Mouse (Mus musculus) embryonic facial prominence, embryonic 14.5 days (tissue): ENCODE results near the gene Zfyve16. TPM values are rescaled to one million over a fixed set of nuclear protein-coding genes. Genes with fewer than 3 reads are reported as not detected.

Source experiments
- ATAC-seq: fragments of 200-750 bp; cut with Nextera tagmentation; 2 replicates; pipeline ENCODE4 v1.8.0; 2017; ENCODE audit warnings: low read depth, moderate number of reproducible peaks, moderate TSS enrichment
- DNase-seq: peaks from one replicate; pipeline ENCODE4 v3.0.0-alpha.2; 2015; ENCODE audit warnings: low spot score
- H3K27ac ChIP-seq: fragments of 300-500 bp; sonication (generic); replicated peaks from 2 replicates; pipeline ENCODE4 v1.5.1; 2014; ENCODE audit warnings: low read depth, mild to moderate bottlenecking, low read length, moderate library complexity
- H3K27me3 ChIP-seq: fragments of 300-500 bp; sonication (generic); replicated peaks from 2 replicates; pipeline ENCODE4 v1.6.1; 2014; ENCODE audit warnings: low read length; ENCODE audit not compliant: control insufficient read depth, insufficient read depth
- H3K36me3 ChIP-seq: fragments of 300-500 bp; sonication (generic); 2 replicates; pipeline ENCODE4 v1.6.1; 2014; ENCODE audit warnings: low read length, mixed read lengths; ENCODE audit not compliant: control insufficient read depth, insufficient read depth
- H3K4me1 ChIP-seq: fragments of 300-500 bp; sonication (generic); 2 replicates; pipeline ENCODE4 v1.6.1; 2014; ENCODE audit warnings: antibody characterized with exemption, low read length; ENCODE audit not compliant: control insufficient read depth, insufficient read depth
- H3K4me2 ChIP-seq: fragments of 300-500 bp; sonication (generic); 2 replicates; pipeline ENCODE4 v1.6.1; 2014; ENCODE audit warnings: low read depth, mild to moderate bottlenecking, low read length, moderate library complexity, mixed read lengths
- H3K4me3 ChIP-seq: fragments of 300-500 bp; sonication (generic); 2 replicates; pipeline ENCODE4 v1.5.1; 2014; ENCODE audit warnings: low read depth, mild to moderate bottlenecking, low read length
- H3K9ac ChIP-seq: fragments of 300-500 bp; sonication (generic); 2 replicates; pipeline ENCODE4 v1.6.1; 2014; ENCODE audit warnings: low read depth, mild to moderate bottlenecking, low read length, moderate library complexity, mixed read lengths
- H3K9me3 ChIP-seq: fragments of 300-500 bp; sonication (generic); 2 replicates; pipeline ENCODE4 v1.6.1; 2016; ENCODE audit warnings: low read length; ENCODE audit not compliant: control insufficient read depth
- WGBS: fragments of 180-500 bp; shearing (Covaris S2); extraction: QIAGEN DNeasy Blood & Tissue Kit; methylation state at CpG from one replicate; pipeline ENCODE4 v1.1.7; 2014; 5-methylcytosine and 5-hydroxymethylcytosine counted together
- polyA plus RNA-seq: library from polyadenylated mRNA; unstranded; fragments of >200 nt; fragmentation: Nextera tagmentation; extraction: Ambion mirVana; gene quantifications from 2 replicates; pipeline ENCODE4 v1.2.1, GENCODE M21; 2014

Zfyve16 gene
- polyA plus RNA-seq, 1 experiment from 2014 or later = 14.1 TPM

DNA sequence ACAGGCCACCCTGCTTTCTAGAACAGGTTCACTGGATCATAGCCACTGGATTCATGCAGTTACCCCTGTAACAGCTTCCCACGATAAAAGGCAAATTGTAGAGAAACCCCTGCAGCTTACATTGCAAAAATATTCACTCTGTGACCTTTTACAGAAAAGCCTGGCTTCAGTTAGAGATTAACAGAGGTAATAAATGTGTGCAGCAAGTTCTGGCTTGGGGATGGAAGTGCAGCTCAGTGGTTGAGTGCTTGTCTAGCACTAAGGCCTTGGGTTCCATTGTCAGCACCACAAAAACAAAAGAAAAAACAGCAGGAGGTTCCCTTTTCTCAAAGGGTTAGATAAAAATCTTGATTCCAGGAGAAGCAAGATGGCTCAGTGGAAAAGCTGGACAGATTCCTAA lies 38.7 kb downstream of the Zfyve16 start:
- WGBS = 94% methylated on average over 1 of the region's 1 CpGs
- no peak overlapping the region for H3K27ac ChIP-seq
- H3K27me3 ChIP-seq = no peaks in the 10 kb centered on the region
- DNase-seq (no peak), ATAC-seq (no peak)
- H3K36me3 ChIP-seq = peaks cover 36% of the 10 kb centered on the region
- no peak overlapping the region for H3K4me3 ChIP-seq
- no peak overlapping the region for H3K9ac ChIP-seq
- no peaks in the 10 kb centered on the region for H3K4me1 ChIP-seq
- no peak overlapping the region for H3K4me2 ChIP-seq
- H3K9me3 ChIP-seq = no peaks in the 10 kb centered on the region

DNA sequence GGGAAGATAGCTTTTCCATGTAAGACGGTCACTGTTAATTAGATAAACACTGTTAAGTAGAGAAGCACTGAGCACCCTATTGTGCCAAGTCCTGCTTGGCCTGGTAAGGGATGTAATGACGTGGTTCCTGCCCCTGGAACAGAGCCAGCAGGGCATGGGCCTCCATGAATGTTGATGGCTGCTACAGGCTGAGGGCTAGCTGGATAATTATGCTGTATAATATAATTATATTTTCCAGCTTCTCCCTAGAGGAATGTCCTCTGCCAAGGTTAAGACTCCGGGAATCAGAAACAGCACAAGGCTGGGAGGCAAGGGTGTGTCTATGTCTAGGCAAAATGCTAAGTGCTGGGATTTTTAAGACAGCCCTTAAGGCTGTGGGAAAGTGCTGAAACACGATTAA lies 39.9 kb downstream of the Zfyve16 start:
- ATAC-seq = no peak; the same call in 1 of the 2 replicates

DNA sequence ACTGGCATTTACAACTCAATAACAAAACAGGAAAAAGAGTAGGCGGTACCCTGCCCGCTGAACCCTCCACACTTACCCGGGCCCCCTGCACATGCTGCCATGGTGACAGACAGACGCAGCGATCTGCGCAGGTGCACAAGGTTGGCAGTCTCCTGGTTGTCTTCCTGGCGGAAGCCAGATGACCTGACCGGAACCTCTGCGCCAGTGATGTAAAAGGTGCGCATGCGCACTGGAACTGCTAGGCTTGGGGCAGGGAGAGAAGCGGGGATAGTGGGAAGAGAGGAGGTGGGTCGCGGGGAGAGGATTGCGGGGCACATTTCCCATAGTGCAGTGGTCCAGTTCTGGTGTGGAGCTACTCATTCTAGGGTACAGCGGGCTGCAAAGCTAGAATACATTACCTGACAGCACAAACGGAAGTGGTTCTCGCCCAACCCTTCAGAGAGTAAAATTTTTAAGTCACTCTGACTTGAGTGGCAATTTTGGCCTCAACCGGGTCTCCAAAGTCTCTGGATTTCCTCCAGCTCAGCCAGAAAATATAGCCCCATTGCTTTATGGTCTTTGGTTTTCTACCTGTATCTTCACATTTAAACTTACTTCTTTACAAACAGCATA lies 46.7 kb downstream of the Zfyve16 start, which contains the start of gene Fam151b:
TSS of gene Fam151b (minus strand) at position 164 of the 612 bp plus-strand sequence.
- Histone ChIP-seq H3K9ac (peak within 1 kb of the TSS; percentile 54), H3K4me3 (peak within 1 kb of the TSS; percentile 43), H3K4me1 (no peaks in the 10 kb centered on the region), H3K4me2 (peak within 1 kb of the TSS; percentile 77), H3K36me3 (peaks cover 16% of the 10 kb centered on the region; the same call in 1 of the 2 replicates), H3K27me3 (no peaks in the 10 kb centered on the region), H3K27ac (peak within 1 kb of the TSS; percentile 71), H3K9me3 (no peaks in the 10 kb centered on the region)
- ATAC-seq = peak; percentile 100
- peak; percentile 98 for DNase-seq
- 5% methylated on average over 19 of the region's 19 CpGs for WGBS

More for the DNA sequence above, 39.9 kb downstream of the Zfyve16 start:
- Histone ChIP-seq H3K4me1 (no peaks in the 10 kb centered on the region), H3K9ac (no peak overlapping the region), H3K4me3 (no peak overlapping the region), H3K4me2 (no peak overlapping the region), H3K27ac (no peak overlapping the region), H3K27me3 (no peaks in the 10 kb centered on the region), H3K9me3 (no peaks in the 10 kb centered on the region), H3K36me3 (peaks cover 43% of the 10 kb centered on the region)
- peak; percentile 28 for DNase-seq
- 59% methylated on average over 4 of the region's 4 CpGs for WGBS

DNA sequence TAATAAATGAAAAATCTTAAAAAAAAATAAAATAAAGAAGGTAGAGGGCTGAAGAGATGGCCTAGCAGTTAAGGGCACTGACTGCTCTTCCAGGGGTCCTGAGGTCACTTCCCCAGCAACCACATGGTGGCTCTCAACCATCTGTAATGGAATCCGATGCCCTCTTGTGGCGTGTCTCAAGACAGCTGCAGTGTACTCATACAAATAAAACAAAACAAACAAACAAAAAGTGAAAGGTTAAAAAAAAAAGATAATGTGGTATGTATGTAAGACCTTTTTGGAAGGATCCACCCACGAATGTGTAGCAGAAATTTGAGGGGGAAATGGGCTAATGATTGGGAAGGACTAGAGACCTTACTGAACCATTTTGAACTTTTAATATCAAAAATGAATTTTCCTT lies 47.3 kb downstream of the Zfyve16 start:
- no peaks in the 10 kb centered on the region for H3K9me3 ChIP-seq
- peak overlapping the region; percentile 77 for H3K4me2 ChIP-seq
- 8% methylated on average over 3 of the region's 3 CpGs for WGBS
- H3K9ac ChIP-seq = peak overlapping the region; percentile 54
- peaks cover 15% of the 10 kb centered on the region; the same call in 1 of the 2 replicates for H3K36me3 ChIP-seq
- DNase-seq = peak; percentile 68
- H3K27ac ChIP-seq = 0 out of 2 replicates have a peak overlapping the region, but pooled peaks have one; percentile 36
- no peaks in the 10 kb centered on the region for H3K27me3 ChIP-seq
- no peaks in the 10 kb centered on the region for H3K4me1 ChIP-seq
- peak; percentile 61 for ATAC-seq
- peak overlapping the region; percentile 43 for H3K4me3 ChIP-seq

DNA sequence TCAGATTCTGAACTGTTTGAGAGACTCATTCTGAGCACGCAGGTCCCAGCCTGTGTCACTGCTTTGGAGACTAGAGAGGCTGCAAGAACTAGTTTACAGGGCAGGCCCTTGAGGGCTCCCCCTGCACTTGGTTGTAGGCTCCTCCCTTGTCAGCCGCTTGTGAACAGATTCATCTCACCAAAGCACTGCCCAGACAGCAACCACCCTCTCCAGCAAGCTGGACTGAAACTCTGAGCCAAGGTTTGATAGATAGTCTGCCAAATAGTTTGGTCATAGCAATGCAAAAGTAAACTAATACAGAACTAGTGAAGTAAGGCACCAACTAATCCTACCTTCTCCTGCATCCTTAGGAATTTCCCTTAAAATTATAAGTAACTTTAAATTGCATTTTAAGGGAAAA lies 60.5 kb downstream of the Zfyve16 start:
- Histone ChIP-seq H3K36me3 (peaks cover 5% of the 10 kb centered on the region; the same call in 1 of the 2 replicates), H3K4me2 (no peak overlapping the region), H3K27me3 (no peaks in the 10 kb centered on the region), H3K4me1 (no peaks in the 10 kb centered on the region), H3K9me3 (no peaks in the 10 kb centered on the region), H3K4me3 (no peak overlapping the region), H3K27ac (no peak overlapping the region), H3K9ac (no peak overlapping the region)
- 63% methylated on average over 2 of the region's 2 CpGs for WGBS
- DNase-seq (no peak), ATAC-seq (no peak)

DNA sequence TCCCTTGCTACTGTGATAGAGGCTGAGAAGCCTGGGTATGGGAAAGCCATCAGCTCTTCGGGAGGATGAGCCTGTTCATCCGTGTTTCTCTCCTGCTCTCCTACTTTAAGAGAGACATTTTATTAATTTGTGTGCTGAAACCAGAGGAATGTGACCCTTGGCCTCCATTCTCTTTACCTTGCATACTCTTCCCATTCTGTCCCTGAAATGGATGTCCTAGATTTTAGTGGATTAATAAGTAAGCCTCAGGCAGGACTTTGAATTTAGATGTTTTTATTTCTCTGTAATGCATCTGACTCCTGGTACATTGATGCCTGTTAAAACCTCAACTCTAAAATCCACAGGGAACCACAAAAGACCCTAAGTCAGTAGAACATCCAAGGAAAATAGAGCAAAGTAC lies 61.3 kb downstream of the Zfyve16 start:
- H3K4me2 ChIP-seq = no peak overlapping the region
- DNase-seq (no peak), ATAC-seq (no peak)
- H3K27ac ChIP-seq = no peak overlapping the region
- no peaks in the 10 kb centered on the region for H3K4me1 ChIP-seq
- H3K9me3 ChIP-seq = no peaks in the 10 kb centered on the region
- H3K9ac ChIP-seq = no peak overlapping the region
- no peak overlapping the region for H3K4me3 ChIP-seq
- WGBS = 65% methylated on average over 2 of the region's 2 CpGs
- peaks cover 5% of the 10 kb centered on the region; the same call in 1 of the 2 replicates for H3K36me3 ChIP-seq
- H3K27me3 ChIP-seq = no peaks in the 10 kb centered on the region

DNA sequence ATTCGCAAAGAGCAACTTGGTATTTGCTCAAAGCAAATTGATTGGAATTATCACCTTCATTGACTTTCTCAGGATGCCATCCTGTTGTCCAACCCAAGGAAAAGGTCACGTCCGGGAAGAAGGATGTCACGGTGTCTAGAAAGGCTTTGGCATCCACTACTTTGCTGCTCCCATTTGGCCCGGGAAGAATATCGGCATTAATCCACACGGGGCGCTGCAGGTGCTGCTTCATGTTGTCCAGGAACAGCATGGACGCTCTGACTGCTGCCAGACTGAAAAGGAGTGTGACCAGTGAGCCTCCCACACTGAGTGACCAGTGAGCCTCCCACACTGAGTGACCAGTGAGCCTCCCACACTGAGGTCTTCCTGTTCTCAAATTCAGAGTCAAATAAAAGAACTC lies 62.8 kb downstream of the Zfyve16 start:
- H3K4me3 ChIP-seq = no peak overlapping the region
- no peaks in the 10 kb centered on the region for H3K4me1 ChIP-seq
- H3K36me3 ChIP-seq = peaks cover 5% of the 10 kb centered on the region; the same call in 1 of the 2 replicates
- ATAC-seq (no peak), DNase-seq (no peak)
- H3K9ac ChIP-seq = no peak overlapping the region
- 72% methylated on average over 9 of the region's 9 CpGs for WGBS
- no peak overlapping the region for H3K27ac ChIP-seq
- H3K27me3 ChIP-seq = no peaks in the 10 kb centered on the region
- no peak overlapping the region for H3K4me2 ChIP-seq
- no peaks in the 10 kb centered on the region for H3K9me3 ChIP-seq

DNA sequence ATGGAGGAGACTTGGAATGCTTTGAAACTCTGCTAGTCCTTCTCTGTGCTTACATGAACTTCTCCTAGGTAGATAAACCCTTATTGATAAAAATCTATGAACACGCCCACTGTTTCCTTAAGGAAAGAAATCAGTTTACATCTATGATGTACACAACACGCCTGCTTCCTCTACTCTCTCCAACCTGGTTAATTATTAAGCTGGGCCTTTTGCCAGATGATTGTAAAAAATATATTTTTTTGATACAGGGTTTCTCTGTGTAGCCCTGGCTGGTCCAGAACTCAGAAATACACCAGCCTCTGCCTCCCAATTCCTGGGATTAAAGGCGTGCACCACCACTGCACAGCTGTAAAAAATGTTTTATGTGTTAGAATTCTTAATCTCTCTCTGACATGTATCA lies 66.0 kb downstream of the Zfyve16 start:
- H3K9ac ChIP-seq = no peak overlapping the region
- no peaks in the 10 kb centered on the region for H3K9me3 ChIP-seq
- DNase-seq (no peak), ATAC-seq (no peak)
- no peaks in the 10 kb centered on the region for H3K27me3 ChIP-seq
- no peaks in the 10 kb centered on the region for H3K4me1 ChIP-seq
- H3K4me3 ChIP-seq = no peak overlapping the region
- peaks cover 5% of the 10 kb centered on the region; the same call in 1 of the 2 replicates for H3K36me3 ChIP-seq
- no peak overlapping the region for H3K4me2 ChIP-seq
- WGBS = 88% methylated on average over 3 of the region's 3 CpGs
- H3K27ac ChIP-seq = no peak overlapping the region

DNA sequence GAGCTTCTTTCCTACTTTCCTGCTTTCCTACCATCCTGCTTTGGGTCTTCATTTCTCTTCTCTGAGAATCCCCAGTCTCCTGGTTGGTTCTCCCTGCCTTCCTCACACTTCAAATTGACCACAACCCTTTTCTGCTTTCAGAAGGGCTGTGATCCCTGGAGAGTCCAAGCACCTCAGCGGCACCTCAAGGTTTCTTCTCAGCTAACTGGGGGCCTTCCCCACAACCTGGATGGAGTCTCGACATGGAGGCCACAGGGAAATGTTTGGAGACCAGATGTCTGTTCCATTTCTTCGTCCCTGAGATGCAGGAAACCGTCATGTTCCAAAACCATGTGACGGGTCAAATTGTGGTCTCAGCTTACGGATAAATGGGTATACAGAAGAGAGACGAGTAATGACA lies 83.8 kb downstream of the Zfyve16 start:
- H3K27ac ChIP-seq = no peak overlapping the region
- DNase-seq (no peak), ATAC-seq (no peak)
- H3K9ac ChIP-seq = no peak overlapping the region
- no peaks in the 10 kb centered on the region for H3K27me3 ChIP-seq
- H3K4me2 ChIP-seq = no peak overlapping the region
- no peaks in the 10 kb centered on the region for H3K9me3 ChIP-seq
- no peak overlapping the region for H3K4me3 ChIP-seq
- 82% methylated on average over 7 of the region's 7 CpGs for WGBS
- no peaks in the 10 kb centered on the region for H3K36me3 ChIP-seq
- no peaks in the 10 kb centered on the region for H3K4me1 ChIP-seq
